Mouse (Mus musculus) brain, adult 2 months (tissue): ENCODE results near the gene Grin2a.

Experiments used
- DNase-seq: peaks from one replicate; pipeline ENCODE4 v3.0.0; 2011; ENCODE audit warnings: low read depth, low spot score

Grin2a gene

DNA sequence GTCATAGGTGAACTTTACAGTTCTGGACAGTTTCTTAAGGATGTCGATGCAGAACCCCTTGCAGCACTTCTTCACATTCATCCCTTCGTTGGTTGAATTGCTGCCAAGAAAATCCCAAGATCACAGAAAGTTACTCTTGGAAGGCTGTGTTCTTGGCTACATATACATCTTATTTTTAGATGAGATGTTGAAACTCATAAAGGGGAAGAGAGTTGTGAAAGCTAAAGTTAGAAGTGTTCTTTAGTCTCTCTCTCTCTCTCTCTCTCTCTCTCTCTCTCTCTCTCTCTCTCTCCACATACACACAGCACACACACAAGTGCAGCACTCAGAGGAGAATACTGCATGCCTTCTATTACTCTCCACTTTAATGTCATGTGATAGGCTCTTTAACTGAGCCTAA lies 331.9 kb downstream of the Grin2a start:
- peak; percentile 71 for DNase-seq

DNA sequence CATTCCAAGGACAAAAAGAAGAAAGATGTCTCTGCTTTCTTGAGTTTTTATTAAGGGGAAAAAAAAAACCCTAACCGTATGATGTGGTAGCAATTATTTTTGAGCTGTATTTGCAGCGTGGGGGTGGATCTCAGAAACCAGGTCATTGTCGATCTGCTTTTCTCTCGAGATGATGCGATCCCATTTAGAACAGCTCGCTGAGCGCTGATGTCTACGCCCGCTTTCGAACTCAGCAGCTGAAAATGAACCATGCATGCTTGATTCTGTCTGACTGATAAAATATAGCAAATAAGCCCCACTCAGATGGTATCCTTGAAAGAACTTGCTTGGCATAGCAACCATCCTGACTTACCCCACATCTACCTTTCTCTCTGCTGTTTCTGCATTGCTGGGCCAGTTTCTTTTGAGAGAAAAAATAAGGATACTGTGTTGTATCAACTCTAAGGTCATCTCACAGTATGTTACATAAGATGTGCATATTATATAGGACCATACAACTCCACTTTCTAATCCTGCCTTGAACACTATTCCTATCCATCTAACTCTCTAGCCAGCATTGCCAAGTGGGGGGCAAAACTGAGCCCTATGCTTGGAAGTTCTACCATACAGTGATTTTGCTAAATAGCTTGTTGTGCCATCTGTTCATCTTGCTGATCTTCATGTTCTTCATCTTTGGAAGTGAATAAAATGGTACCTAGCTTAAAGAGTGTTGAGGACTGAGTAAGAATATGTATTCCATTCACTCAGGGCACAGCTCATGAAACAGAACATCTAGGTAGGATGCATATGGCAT lies 369.5 kb downstream of the Grin2a start:
- peak; percentile 86 for DNase-seq

DNA sequence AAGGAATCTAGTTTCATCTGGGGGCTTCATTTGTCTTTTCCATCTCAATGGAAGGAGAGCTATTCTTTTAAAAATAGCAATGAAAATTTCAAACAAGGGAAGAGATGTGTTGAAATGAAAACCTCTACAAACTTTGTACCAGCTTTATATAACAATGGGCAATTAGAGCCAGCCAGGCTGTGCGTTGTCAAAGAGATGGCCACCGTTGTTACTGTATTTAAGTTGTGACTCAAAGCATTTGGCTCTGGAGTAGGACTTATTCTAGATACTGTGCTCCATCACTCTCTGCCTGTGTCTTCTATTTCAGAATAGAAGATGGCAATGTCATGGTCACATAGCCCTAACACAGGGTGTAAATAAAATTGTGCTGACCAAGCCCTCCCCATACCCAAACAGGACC lies 371.0 kb downstream of the Grin2a start:
- peak; percentile 70 for DNase-seq

DNA sequence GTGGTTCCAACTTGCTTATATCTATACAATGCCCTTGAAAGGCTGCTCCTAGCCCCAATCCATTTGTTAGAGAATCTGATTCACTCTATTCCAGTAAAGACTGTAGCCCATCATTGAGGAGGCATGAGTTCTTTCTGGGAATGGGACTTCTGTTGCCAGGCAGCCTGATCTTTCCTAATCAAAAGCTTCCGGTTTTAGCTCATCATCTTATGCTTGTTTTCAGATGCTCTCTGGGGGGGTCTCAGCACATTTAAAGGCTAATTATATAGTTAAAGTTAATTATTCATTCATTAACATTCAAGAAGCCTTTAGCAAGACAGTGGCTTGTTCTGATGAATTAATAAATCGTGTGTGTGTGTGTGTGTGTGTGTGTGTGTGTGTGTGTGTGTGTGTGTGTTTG lies 377.2 kb downstream of the Grin2a start:
- DNase-seq = no peak

DNA sequence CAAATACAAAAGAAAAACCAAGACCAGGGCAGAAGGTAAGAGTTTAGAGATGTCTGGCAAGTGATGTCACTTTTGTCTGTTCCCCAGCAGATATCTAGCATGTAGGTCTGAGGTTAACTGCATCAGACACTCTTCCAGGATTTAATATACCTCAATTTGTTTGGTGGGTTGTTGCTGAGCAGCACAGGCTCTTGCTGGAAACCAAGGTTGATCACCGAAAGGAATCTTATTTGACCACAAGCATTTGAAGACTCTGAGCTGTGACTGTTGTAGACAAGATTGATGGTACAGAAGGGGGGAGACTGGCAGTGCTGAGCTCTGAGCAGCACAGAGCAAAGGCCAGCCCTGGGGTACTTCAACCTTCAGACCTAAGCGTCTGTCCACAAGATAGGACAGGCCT lies 378.1 kb downstream of the Grin2a start:
- no peak for DNase-seq

DNA sequence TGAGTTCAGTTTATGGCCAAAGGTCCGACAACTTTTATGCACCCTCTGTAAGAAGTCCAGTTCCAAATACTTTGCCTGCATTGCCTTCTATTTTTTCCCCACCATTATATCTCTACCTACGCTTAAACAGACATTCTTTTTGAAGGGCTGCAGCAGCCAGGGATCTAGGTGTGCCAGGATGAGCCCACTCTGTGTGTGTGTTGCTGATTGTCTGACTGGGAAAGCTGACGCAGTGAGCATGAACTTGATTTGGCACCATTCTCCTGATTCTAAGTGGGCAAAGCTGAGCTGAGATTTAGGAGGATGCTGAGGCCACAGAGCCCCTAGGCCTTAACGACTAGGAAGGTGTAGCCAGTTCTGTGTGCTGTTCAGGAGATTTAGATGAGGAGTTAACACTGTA lies 378.6 kb downstream of the Grin2a start:
- peak; percentile 75 for DNase-seq

DNA sequence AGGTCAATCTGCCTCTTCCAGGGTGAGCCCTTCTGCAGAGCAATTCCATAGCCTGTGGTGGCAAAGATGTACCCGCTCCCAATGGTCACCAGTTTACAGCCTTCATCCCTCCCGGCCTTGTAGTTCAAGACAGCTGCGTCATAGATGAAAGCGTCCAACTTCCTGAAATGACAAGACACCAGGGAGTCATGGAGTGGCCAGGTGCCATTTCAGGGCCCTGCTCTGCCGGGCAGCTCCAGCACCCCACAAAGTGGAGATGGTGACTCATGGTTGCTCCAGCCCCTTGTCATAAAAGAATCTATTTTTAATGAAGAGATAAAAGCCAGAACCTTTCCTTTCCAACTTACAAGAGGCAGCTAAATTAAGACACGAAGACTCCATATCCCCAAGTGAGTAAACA lies 382.8 kb downstream of the Grin2a start:
- peak; percentile 70 for DNase-seq

DNA sequence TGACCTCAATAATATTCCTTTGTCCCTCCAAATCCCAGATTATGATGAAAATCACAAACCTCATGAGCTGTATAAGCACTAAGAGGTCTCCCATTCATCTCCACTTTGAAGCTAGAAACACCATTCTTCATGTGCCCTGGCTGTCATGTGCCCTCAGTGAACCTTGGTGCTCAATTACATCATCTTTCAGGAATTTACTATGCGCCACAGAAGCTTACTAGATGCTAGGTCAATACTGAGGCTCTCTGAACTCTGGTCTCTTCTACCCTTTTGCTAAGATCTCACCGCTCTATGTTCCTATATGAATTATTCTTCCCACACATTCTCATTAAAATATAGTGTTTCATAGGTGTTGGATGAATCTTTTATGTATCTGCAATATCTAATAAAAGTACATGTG lies 387.9 kb downstream of the Grin2a start:
- no peak for DNase-seq

DNA sequence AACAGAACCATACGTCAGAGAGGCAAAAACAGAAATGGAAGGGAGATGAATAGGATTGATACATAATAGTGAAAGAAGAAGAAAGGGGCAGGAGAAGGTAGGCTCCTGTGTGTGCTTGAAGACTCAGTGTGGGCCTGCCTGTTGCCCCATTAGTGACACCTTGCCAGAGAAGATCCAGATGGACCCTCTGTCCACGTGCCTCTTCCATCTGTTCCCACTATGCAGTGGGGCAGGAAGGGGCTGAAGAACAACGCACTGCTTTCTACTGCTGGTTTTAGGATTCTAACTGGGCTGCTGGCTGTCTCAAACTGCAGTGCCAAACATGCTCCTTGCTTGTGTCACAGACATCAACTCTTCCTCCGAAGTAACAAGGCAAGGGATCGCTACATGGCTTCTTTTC lies 391.4 kb downstream of the Grin2a start:
- peak; percentile 82 for DNase-seq

DNA sequence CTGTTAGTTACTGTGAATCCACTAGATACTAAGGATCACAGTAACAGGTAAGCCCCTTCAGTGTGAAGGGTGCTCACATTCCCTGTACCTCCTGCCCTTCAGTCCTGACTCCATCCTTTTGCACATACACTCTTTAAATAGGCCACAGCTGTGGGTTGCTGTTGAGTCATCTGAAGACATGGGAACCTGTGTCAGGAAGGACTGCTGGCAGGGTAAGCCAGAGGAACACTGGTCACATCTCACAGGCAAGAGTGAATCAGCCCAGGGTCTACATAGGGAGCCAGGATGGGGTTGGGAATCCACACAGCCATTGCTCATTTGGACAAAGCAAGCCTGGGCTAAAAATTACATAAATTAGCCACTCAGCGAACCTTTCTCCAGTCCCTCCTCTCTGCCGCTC lies 392.8 kb downstream of the Grin2a start:
- DNase-seq = peak; percentile 71

DNA sequence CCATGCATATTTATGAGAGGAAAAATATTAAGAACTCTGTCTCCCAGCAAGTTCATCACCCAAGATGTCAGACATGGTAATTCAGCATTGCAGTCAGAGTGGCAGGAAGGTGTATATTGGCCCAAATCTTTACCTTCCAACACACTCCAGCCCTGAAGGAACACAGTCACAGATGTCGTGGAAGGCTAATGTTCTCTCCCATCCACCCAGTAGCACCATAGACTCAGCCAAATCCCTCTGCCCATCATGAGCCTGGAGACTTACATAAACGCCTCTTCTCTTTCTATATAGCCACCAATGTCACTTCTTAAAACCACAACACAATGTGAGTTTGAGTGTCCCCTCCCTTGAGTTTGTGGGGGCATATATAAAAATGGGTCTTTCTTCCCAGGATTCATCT lies 406.2 kb downstream of the Grin2a start:
- peak; percentile 78 for DNase-seq

DNA sequence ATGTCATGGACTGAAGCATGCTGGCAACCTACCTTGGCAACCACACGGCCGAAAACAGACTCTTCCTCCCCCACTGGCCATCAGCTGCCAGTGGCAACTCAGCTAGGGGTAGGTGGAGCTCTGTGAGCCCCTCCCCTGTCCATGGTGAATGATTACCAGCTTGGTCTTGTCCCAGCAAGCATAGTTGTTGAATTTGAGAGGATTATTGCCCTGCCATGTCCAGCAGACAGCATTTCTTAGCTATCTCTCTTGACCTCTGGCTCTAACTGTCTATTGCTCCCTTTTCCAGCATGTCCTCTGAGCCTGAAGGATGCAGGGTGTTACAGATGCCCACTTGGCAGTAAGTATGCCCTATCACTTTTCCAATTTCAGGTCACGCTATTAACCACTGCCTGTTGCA lies 406.9 kb downstream of the Grin2a start:
- DNase-seq = no peak

DNA sequence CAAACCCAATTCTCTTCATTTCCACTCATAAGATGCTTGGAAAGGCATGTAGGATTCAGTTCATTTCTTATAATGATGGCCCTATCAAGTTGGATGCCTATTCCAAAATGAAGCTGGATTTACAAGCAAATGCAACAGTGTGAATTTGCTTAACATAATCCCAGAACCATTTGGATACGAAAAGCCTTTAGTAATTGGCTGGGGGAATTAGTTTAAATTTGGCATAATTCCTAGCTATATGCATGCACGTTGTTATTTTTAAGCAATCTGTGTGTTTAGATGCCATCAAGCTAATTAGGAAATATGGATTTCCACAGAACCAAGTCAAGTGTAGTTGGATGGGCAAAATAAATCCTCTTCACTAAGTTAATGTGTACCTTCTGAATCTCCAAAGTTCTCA lies 411.4 kb downstream of the Grin2a start:
- DNase-seq = no peak

DNA sequence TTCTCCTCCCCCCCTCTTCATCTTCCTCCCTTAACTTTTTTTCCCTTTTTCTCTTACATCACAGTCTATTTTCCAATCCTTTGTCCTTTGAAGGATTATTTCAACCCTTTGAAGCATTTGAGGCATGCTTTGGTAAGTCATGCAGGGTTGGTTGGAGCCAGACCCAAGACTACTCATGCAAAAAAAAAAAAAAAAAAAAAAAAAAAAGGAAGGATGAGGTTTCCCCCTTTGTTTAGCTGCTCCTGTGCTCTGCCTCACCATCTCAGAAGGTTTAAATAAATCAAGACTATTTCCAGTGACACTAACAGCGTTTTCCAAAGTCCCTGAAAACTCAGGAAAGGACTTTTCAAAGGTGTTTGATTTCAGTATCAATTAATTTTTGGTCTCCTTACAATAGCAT lies 423.6 kb downstream of the Grin2a start:
- no peak for DNase-seq

DNA sequence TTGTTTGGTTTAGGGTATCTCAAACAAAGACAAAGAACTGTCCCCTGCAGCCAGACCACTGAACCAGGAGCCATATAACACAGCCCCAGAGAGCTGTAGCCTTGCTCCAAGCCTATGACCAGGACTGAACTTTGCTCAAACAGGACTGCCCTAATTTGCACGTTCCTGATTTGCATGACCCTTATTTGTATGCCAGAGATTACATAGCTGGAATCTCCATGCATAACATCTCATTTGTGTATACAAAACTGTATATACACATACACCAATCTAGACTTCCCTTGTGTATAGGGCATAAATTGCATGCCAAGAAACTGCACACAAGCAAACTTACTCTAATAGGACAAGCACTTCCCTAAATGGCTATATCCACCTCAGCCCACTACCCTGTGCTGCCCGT lies 428.1 kb downstream of the Grin2a start:
- DNase-seq = no peak

DNA sequence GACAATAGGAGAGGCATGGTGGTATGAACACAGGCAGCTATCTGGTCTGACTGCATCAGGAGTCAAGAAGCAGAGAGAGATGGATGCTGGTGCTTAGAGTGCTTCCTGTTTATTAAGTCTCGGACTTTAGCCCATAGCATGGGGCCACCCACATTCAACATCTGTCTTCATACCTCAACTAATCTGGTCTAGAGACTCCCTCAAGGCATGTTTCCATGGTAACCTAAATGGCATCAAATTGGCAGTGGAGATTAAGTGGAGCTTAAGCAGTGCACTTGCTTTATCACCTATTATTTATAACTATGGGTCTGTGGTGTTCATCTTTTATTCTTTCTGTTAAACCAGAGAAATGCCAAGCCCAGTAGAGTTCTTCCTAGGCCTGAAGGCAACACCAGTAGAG lies 433.5 kb downstream of the Grin2a start:
- DNase-seq = no peak

DNA sequence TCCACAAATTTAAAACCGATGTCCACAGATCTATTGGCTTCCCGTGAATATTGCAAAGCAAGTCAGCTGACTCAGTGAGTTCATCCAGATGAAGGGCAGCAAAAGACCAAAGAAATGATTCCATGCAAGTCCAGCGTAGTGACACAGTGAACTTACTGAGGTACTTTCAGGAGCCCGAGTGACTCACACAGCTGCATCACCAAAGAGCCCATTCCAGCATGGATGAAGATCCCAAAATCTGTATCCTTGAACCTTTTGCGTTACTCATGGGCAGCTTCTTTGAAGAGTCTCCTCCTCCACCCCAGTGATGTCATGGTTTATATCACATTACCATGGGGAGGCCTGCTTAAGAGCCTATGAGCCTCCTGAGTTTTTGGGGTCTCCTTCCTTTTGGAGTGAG lies 460.2 kb downstream of the Grin2a start:
- DNase-seq = no peak

DNA sequence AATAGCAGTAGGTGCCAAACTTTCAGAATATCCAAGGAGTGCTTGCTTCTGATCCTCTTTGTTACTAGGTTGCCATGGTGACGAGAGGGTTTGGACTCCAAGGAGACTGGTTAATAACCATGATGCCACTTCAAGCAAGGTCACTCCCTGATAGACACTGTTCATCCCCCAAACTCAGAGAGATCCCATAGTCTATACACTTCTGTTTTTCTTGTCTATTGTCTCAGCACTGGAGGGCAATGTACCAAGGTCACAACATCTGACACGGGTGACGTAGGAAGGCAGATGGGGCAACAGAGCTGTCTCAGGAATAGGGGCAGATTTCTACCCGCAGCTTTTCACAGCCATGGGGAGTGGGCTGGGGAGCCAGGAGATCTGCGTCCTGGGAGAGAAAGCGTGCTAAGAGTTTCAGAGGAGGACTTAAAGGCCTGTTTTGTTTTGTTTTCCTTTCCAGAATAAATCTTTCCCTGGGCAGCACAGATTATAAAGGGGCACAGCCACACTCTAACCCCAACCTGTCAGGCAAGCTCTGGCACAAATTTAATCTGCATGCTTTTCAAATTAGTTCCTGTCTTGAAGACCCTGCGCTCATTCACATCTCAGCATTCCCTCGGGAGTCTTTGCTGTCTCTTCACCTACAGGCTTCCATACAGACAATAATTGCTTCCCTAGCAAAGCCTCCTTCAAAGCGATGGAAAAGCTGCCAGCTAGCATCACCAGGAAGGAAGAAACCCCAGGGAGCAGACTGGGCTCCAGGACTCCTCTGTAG lies 461.6 kb downstream of the Grin2a start:
- DNase-seq = peak; percentile 58

DNA sequence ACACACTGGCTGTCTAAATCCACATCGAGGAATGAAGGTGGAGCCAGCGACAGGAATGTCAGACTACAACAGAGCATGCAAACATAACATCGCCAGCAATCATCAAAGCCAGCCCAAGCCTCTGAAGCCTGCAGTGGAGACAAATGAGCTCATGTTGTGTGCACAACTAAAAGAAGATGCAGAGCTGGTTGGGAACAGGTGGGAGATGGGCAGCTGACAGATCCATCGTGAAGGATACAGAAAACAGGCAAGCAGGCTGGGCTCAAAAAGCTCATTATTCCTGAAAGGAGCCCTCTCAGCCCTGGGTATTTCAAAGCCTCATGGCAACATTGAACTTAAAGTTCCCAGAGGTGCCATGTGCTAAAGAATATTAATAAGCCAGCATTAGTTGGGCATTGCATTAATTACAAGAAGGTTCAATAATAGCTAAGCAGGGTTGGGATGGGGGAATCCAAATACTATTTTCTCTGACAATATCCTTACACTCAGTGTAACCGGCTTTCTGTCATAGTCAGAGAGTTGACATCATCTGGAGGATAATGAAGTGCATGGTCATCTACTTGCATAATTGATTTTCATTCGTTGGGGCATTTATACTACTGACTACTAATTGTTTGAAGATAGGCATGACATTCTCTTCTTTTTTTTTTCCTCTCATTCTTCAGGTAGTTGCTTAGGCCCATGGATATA lies 462.4 kb downstream of the Grin2a start:
- no peak for DNase-seq

DNA sequence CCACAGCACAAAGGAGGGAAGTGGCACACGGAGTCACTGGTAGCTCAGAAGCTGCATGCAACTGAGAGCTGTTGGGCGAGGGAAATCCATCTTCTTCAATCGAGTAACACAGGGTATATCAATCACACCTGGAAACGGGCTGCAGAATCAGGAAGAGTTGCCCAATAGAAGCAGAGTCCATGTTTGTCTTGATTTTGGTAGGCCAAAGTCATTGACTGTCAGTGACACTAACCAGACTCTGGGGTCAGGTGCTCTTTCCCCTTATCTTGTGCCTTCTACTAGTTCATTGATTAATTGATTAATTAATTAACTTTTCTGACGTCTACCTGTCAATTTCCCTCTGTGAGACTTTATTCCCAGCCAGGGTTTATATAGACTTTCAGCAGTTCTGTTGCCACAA lies 468.1 kb downstream of the Grin2a start:
- DNase-seq = no peak

DNA sequence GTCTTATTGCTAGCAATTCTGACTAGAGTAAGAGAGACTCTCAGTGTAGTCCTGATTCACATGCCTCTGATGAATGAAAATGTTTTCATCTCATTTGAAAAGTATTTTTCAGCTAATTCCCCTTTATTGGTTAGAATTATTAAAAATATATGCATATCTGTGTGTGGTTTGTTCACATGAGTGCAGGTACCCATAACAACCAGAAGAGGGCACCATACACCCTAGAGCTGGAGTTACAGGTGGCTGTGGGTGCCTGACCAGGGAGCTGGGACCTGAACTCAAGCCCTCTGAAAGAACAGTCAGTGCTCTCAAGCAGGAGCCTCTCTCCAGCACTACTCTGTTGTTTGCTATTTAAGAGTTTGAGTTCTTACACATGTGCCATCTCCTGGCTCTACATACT lies 472.0 kb downstream of the Grin2a start:
- no peak for DNase-seq
